Mouse (Mus musculus) heart, embryonic 15.5 days (tissue): ENCODE measurements around the gene Rbp2. TPM values are rescaled to one million over a fixed set of nuclear protein-coding genes. Genes with fewer than 3 reads are reported as not detected.

Source experiments
- ATAC-seq: fragments of 200-750 bp; cut with Nextera tagmentation; replicated peaks from 2 replicates; pipeline ENCODE4 v1.8.0; 2017; ENCODE audit warnings: low read depth, moderate TSS enrichment; ENCODE audit not compliant: insufficient number of reproducible peaks, insufficient read depth, low FRiP score
- H3K27ac ChIP-seq: fragments of 300-500 bp; sonication (generic); 2 replicates; pipeline ENCODE4 v1.5.1; 2015; ENCODE audit warnings: mild to moderate bottlenecking, inconsistent platforms
- H3K27me3 ChIP-seq: fragments of 300-500 bp; sonication (generic); 2 replicates; pipeline ENCODE4 v1.6.1; 2015; ENCODE audit warnings: inconsistent platforms
- H3K36me3 ChIP-seq: fragments of 300-500 bp; sonication (generic); 2 replicates; pipeline ENCODE4 v1.6.1; 2015; ENCODE audit warnings: mild to moderate bottlenecking, inconsistent platforms
- H3K4me1 ChIP-seq: fragments of 300-500 bp; sonication (generic); replicated peaks from 2 replicates; pipeline ENCODE4 v1.6.1; 2015; ENCODE audit warnings: inconsistent platforms
- H3K4me2 ChIP-seq: fragments of 300-500 bp; sonication (generic); 2 replicates; pipeline ENCODE4 v1.6.1; 2015; ENCODE audit warnings: inconsistent platforms, mild to moderate bottlenecking, moderate library complexity
- H3K4me3 ChIP-seq: fragments of 300-500 bp; sonication (generic); 2 replicates; pipeline ENCODE4 v1.5.1; 2015; ENCODE audit warnings: mild to moderate bottlenecking, inconsistent platforms
- H3K9ac ChIP-seq: fragments of 300-500 bp; sonication (generic); 2 replicates; pipeline ENCODE4 v1.6.1; 2015; ENCODE audit warnings: mild to moderate bottlenecking, inconsistent platforms
- H3K9me3 ChIP-seq: fragments of 300-500 bp; sonication (generic); replicated peaks from 2 replicates; pipeline ENCODE4 v1.6.1; 2016; ENCODE audit warnings: inconsistent platforms
- WGBS: fragments of 180-500 bp; shearing (Covaris S2); methylation state at CpG from one replicate; pipeline ENCODE4 v1.1.7; 2015; ENCODE audit warnings: mixed read lengths; 5-methylcytosine and 5-hydroxymethylcytosine counted together
- polyA plus RNA-seq: library from polyadenylated mRNA; unstranded; fragments of >200 nt; fragmentation: Nextera tagmentation; extraction: Ambion mirVana; gene quantifications from 2 replicates; pipeline ENCODE4 v1.2.1, GENCODE M21; 2015

Rbp2 gene
- polyA plus RNA-seq, 1 experiment from 2014 or later: 0.33 TPM

GRCm38 (mm10) chr9:98489532-98489931 lies 3.6 kb downstream of the Rbp2 start:
- Histone ChIP-seq H3K36me3 (no peaks in the 10 kb centered on the region), H3K27ac (0 out of 2 replicates have a peak overlapping the region, but pooled peaks have one; percentile 14), H3K27me3 (no peaks in the 10 kb centered on the region), H3K9ac (no peak overlapping the region), H3K9me3 (no peaks in the 10 kb centered on the region), H3K4me3 (no peak overlapping the region), H3K4me2 (no peak overlapping the region), H3K4me1 (peaks cover 4% of the 10 kb centered on the region; the same call in 1 of the 2 replicates)
- 61% methylated on average over 4 of the region's 4 CpGs for WGBS
- no peak for ATAC-seq

DNA sequence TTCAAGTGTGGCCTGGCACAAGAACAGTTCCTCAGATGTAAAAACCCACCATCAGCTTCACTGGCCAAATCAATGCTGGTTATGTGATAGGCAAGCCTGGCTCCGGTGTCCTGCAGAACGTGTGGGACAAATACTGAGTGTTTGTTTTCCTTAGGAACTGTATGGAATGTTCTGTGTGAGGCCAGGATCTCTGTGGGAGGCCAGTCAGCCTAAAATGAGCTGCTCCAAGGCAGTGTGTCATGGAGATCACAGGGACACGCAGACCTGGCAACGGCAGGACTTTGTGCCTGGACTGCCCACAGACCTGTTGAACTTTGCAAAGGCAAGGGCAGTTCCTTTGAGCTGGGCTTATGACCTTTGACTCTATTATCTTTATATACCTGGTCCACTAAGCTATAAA lies 4.2 kb downstream of the Rbp2 start:
- no peak overlapping the region for H3K4me3 ChIP-seq
- no peaks in the 10 kb centered on the region for H3K36me3 ChIP-seq
- no peak overlapping the region for H3K9ac ChIP-seq
- peaks cover 4% of the 10 kb centered on the region; the same call in 1 of the 2 replicates for H3K4me1 ChIP-seq
- H3K27ac ChIP-seq: no peak overlapping the region
- WGBS: 32% methylated on average over 4 of the region's 4 CpGs
- H3K4me2 ChIP-seq: no peak overlapping the region
- H3K27me3 ChIP-seq: no peaks in the 10 kb centered on the region
- no peaks in the 10 kb centered on the region for H3K9me3 ChIP-seq
- no peak for ATAC-seq

GRCm38 (mm10) chr9:98491071-98491470 lies 5.2 kb downstream of the Rbp2 start:
- Histone ChIP-seq H3K36me3 (no peaks in the 10 kb centered on the region), H3K4me1 (peaks cover 4% of the 10 kb centered on the region; the same call in 1 of the 2 replicates), H3K27me3 (no peaks in the 10 kb centered on the region), H3K9ac (no peak overlapping the region), H3K4me3 (no peak overlapping the region), H3K27ac (no peak overlapping the region), H3K4me2 (no peak overlapping the region), H3K9me3 (no peaks in the 10 kb centered on the region)
- WGBS: 80% methylated on average over 5 of the region's 5 CpGs
- no peak for ATAC-seq

- Histone ChIP-seq H3K9ac (no peak overlapping the region), H3K27ac (no peak overlapping the region), H3K4me3 (no peak overlapping the region), H3K9me3 (no peaks in the 10 kb centered on the region), H3K27me3 (no peaks in the 10 kb centered on the region), H3K4me2 (no peak overlapping the region), H3K4me1 (peaks cover 6% of the 10 kb centered on the region), H3K36me3 (no peaks in the 10 kb centered on the region)
- no peak for ATAC-seq
- 51% methylated on average over 5 of the region's 5 CpGs for WGBS
These were observed 6.3 kb downstream of the Rbp2 start for GRCm38 (mm10) chr9:98492212-98492611.

DNA sequence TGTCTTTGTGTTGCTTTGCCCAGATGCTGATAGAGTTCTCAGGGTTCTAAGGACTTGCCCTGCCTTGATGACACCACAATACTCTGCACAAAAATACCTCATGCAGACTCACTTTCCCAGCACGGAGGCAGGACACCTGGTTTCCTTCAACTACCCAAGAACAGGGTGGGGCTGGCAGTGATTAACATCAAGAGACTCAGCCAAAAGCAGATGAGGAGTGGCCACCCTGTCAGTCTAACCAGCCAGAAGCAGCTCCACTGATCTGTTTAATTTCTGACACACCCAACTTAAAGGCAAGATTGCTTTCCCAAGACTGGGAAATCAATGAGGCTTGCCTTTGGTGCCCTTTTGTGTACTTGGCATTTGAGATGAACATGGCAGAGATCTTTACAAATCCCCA lies 6.9 kb downstream of the Rbp2 start:
- WGBS: 46% methylated on average over 1 of the region's 1 CpGs
- Histone ChIP-seq H3K36me3 (no peaks in the 10 kb centered on the region), H3K9me3 (no peaks in the 10 kb centered on the region), H3K9ac (no peak overlapping the region), H3K4me1 (peaks cover 10% of the 10 kb centered on the region), H3K4me3 (no peak overlapping the region), H3K27me3 (no peaks in the 10 kb centered on the region), H3K4me2 (no peak overlapping the region), H3K27ac (no peak overlapping the region)
- no peak for ATAC-seq

DNA sequence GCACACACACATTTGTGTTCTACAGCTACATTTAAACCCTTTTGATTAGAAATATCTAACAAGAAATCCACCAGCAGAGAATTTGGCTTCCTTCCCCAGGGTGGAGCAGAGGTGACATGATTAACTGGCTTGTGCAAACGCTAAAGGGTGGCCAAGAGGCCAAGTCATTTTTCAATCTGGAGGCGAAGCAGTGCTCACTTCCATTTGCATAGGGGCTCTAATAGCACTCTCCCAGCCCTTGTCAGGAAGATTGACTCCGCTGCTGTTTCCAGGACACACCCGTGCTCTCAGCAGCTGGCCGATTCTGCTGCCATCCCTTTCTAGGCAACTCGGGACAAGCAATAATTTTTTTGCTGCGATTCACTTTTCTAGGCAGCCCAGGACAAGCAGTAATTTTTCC lies 11.2 kb downstream of the Rbp2 start:
- Histone ChIP-seq H3K27me3 (no peaks in the 10 kb centered on the region), H3K27ac (no peak overlapping the region), H3K9me3 (no peaks in the 10 kb centered on the region), H3K4me1 (peaks cover 7% of the 10 kb centered on the region; the same call in 1 of the 2 replicates), H3K4me2 (no peak overlapping the region), H3K9ac (no peak overlapping the region), H3K4me3 (no peak overlapping the region), H3K36me3 (no peaks in the 10 kb centered on the region)
- no peak for ATAC-seq
- WGBS: 33% methylated on average over 7 of the region's 7 CpGs

DNA sequence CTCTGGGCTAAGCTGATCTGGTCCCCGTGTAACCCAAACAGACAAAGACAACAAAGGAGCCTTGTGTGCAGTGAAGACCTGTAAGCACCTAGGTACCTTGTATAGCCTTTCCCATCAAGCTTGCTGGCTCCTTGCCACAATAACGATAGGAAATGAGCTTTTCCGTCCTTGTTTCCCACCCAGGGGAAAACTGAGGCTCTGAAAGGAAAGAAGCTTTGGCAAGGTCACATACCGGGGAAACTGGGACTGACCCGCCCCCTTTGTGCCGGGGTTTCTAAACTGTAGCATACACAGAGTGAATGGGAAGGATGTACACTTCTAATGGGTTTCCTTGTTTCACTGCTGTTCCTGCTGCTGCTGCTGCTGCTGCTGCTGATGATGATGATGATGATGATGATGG lies 12.1 kb downstream of the Rbp2 start:
- no peak overlapping the region for H3K9ac ChIP-seq
- WGBS: 47% methylated on average over 6 of the region's 6 CpGs

DNA sequence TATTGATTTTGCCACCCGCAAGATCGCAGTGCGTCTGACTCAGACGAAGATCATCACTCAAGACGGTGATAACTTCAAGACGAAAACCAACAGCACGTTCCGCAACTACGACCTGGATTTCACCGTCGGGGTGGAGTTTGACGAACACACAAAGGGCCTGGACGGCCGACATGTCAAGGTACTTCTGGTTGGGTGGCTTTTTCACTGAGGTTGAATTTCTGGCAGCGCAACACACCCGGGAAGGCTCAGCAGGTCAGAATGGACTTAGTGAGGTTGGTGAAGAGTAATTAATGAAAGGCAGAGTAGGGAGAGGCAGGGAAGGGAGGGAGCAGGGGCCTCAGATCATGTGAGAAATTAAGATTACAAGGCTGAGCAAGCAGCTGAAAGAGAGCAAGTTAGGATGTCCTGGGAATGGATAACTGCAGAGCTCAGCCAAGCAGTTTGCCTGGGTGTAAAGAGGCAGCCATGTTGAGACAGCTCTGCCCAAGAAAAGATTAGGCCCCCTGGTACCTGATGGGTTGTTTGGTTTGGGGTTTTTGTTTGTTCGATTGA lies 12.9 kb downstream of the Rbp2 start:
- no peaks in the 10 kb centered on the region for H3K36me3 ChIP-seq
- no peaks in the 10 kb centered on the region for H3K27me3 ChIP-seq
- WGBS: 73% methylated on average over 17 of the region's 17 CpGs
- no peak overlapping the region for H3K4me3 ChIP-seq
- ATAC-seq: no peak
- peaks cover 7% of the 10 kb centered on the region; the same call in 1 of the 2 replicates for H3K4me1 ChIP-seq
- H3K9ac ChIP-seq: no peak overlapping the region
- H3K9me3 ChIP-seq: no peaks in the 10 kb centered on the region
- H3K4me2 ChIP-seq: no peak overlapping the region
- no peak overlapping the region for H3K27ac ChIP-seq

More for the DNA sequence above, 12.1 kb downstream of the Rbp2 start:
- Histone ChIP-seq H3K9me3 (no peaks in the 10 kb centered on the region), H3K4me3 (no peak overlapping the region), H3K4me1 (peaks cover 7% of the 10 kb centered on the region; the same call in 1 of the 2 replicates), H3K36me3 (no peaks in the 10 kb centered on the region), H3K4me2 (no peak overlapping the region), H3K27me3 (no peaks in the 10 kb centered on the region), H3K27ac (peak overlapping the region; percentile 26; the same call in 1 of the 2 replicates)
- no peak for ATAC-seq

- H3K9ac ChIP-seq: no peak overlapping the region
- H3K4me3 ChIP-seq: no peak overlapping the region
- WGBS: 75% methylated on average over 5 of the region's 5 CpGs
- no peaks in the 10 kb centered on the region for H3K36me3 ChIP-seq
- no peak overlapping the region for H3K27ac ChIP-seq
- peaks cover 7% of the 10 kb centered on the region; the same call in 1 of the 2 replicates for H3K4me1 ChIP-seq
- ATAC-seq: no peak
- no peaks in the 10 kb centered on the region for H3K27me3 ChIP-seq
- no peak overlapping the region for H3K4me2 ChIP-seq
- H3K9me3 ChIP-seq: no peaks in the 10 kb centered on the region
These were observed 13.7 kb downstream of the Rbp2 start for GRCm38 (mm10) chr9:98499601-98500000.

DNA sequence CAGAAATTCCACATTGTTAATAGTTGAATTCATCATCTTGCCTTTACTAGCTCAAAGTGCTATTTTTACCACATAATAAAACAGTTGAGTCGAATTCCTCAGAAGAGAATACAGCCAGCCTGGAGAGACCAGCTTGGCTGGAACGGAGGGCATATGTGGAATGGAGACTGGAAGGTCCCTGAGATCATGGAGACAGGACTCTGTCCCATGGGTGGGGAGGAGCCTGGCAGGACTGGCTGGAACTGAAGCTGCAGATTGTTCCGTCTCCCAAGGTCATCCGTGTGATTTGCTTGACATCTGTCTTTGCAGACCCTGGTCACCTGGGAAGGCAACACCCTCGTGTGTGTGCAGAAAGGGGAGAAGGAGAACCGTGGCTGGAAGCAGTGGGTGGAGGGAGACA lies 21.6 kb downstream of the Rbp2 start:
- H3K27ac ChIP-seq: no peak overlapping the region
- no peak for ATAC-seq
- no peaks in the 10 kb centered on the region for H3K9me3 ChIP-seq
- H3K9ac ChIP-seq: no peak overlapping the region
- no peak overlapping the region for H3K4me3 ChIP-seq
- H3K4me2 ChIP-seq: no peak overlapping the region
- H3K4me1 ChIP-seq: no peaks in the 10 kb centered on the region
- no peaks in the 10 kb centered on the region for H3K36me3 ChIP-seq
- WGBS: 62% methylated on average over 6 of the region's 6 CpGs
- no peaks in the 10 kb centered on the region for H3K27me3 ChIP-seq

DNA sequence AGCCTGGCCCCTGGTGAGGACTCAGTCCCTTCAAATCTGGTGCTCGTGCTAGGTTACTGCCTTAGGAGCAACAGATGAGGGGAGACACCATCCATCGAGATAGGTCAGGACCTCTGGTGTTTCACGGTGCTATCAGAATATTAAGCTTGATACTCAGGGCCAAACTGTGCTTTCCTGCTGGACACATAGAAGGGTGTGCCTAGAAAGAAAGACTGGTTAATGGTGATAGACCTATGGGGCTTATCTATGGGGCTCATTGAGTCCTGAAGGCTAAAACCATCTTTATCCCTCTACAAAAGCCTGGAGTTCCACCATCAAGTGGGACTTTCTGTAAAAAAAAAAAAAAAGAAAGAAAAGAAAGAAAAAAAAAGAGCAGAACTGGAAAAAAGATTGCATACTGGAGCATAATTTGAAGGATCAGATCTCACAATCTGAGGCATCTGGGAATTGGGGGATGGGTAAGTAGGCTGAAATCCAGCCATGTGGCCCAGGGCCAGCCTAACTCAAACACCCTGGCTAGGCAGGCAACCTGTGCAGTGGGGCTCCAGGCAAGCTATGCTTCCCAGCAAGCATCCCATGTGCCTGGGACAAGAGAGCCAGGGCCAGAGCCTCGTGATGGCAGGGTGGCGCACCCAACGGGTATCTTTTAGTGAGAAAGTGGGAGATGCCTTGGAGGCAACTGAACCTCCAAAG lies 24.6 kb downstream of the Rbp2 start:
- Histone ChIP-seq H3K4me2 (no peak overlapping the region), H3K4me3 (no peak overlapping the region), H3K36me3 (no peaks in the 10 kb centered on the region), H3K4me1 (no peaks in the 10 kb centered on the region), H3K27me3 (no peaks in the 10 kb centered on the region), H3K27ac (no peak overlapping the region), H3K9ac (no peak overlapping the region), H3K9me3 (no peaks in the 10 kb centered on the region)
- ATAC-seq: no peak
- WGBS: 80% methylated on average over 6 of the region's 6 CpGs

DNA sequence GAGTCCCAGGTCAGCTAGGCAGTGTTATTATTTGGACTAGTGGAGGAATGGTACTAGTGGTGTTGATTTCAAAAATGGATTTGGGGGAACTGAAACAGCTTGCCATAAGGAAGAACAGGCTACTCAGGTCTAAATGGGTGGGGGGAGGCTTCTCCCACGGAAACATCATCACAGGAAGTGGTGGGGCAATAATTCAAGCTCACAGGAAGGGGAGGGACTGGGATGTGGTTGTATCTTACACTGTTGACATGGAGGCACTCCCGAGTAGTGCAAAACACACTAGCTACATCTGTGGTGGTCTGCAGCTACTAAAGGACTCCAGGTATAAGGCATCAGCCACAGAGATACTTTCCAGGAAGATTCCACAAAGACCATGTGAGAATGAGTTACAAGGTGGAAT lies 38.0 kb downstream of the Rbp2 start:
- 43% methylated on average over 2 of the region's 2 CpGs for WGBS
- no peak overlapping the region for H3K27ac ChIP-seq
- no peak for ATAC-seq
- no peaks in the 10 kb centered on the region for H3K9me3 ChIP-seq
- no peak overlapping the region for H3K9ac ChIP-seq
- H3K27me3 ChIP-seq: no peaks in the 10 kb centered on the region
- peaks cover 5% of the 10 kb centered on the region; the same call in 1 of the 2 replicates for H3K4me1 ChIP-seq
- no peak overlapping the region for H3K4me2 ChIP-seq
- no peak overlapping the region for H3K4me3 ChIP-seq
- no peaks in the 10 kb centered on the region for H3K36me3 ChIP-seq
